Mouse (Mus musculus) left cerebral cortex, postnatal 25 days (tissue): ENCODE measurements around the gene Rassf1. TPM values are rescaled to one million over a fixed set of nuclear protein-coding genes. Genes with fewer than 3 reads are reported as not detected.

Experiments used
- DNase-seq, 2 experiments: peaks; one replicate each; pipeline ENCODE4 v3.0.0; 2022; ENCODE audit warnings: low spot score in 2 of 2, mixed read lengths in 1 of 2
- intact Hi-C: fragments of 180-260 bp; cut with DNase I; formaldehyde crosslinking; loops from one replicate; pipeline ENCODE4 v1.15.1; 2025
- total RNA-seq, 2 experiments: library from RNA; stranded (reverse); gene quantifications; 2 replicates each; pipeline ENCODE4 v1.2.3; 2021

The Rassf1 gene
- total RNA-seq, 2 experiments from 2014 or later, result 14.3 to 17.4 TPM

- intact Hi-C loops, result no loop called here
- DNase-seq, result no peak
Observed at GRCm38 (mm10) chr9:107575579-107576356, 24.4 kb downstream of the Rassf1 start.

- peak in 1 of 2 experiments; percentile 43 for DNase-seq
- intact Hi-C loops, result no loop called here
Observed at GRCm38 (mm10) chr9:107576357-107577107, 25.2 kb downstream of the Rassf1 start, which contains the start of gene Hyal1. Hyal1 (plus strand) TSS chr9:107576927.

GRCm38 (mm10) chr9:107577871-107578270 lies 26.5 kb downstream of the Rassf1 start:
- intact Hi-C loops, result no loop called here
- DNase-seq, result no peak

GRCm38 (mm10) chr9:107578587-107578986 lies 27.2 kb downstream of the Rassf1 start, which contains the start of gene Naa80:
Naa80 (plus strand) TSS chr9:107578887.
- intact Hi-C loops, result no loop called here
- DNase-seq, result no peak

DNA sequence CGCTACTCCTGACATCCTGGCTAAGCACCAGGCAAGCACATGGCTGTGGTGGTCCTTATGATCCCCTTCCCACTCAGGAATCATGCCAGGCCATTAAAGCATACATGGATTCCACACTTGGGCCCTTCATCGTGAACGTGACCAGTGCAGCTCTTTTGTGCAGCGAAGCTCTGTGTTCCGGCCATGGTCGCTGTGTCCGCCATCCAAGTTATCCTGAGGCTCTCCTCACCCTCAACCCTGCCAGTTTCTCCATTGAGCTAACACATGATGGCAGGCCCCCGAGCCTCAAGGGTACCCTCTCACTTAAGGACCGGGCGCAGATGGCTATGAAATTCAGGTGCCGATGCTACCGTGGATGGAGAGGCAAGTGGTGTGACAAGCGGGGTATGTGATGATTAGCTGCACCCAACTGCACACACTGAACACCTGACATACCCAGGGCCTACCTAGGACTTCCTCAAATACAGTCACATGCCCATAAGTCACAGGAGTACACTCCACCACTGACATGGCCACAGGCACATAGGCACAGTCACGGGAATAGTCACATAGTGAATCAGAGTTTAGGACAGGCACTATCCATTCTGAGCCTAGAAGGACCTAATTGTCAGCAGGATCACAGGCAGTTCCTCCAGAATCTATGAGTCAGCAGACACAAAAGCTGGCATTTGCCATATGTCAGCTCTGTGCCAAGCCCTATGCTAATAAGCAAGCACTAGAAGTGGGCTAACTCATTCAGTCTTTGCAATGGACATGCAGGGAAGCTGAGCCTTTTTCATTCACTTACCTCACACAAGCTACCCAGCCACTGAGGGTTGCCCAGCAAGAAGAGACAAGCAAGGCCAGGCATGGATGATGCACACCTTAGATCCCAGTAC lies 27.9 kb downstream of the Rassf1 start:
- no peak for DNase-seq
- intact Hi-C loops, result no loop called here

- peak; percentile 89 to 96 for DNase-seq
- intact Hi-C loops, result no loop called here
Observed at GRCm38 (mm10) chr9:107580501-107581317, 29.4 kb downstream of the Rassf1 start, which contains the start of gene Hyal3. Hyal3 (plus strand) TSS chr9:107580818.

DNA sequence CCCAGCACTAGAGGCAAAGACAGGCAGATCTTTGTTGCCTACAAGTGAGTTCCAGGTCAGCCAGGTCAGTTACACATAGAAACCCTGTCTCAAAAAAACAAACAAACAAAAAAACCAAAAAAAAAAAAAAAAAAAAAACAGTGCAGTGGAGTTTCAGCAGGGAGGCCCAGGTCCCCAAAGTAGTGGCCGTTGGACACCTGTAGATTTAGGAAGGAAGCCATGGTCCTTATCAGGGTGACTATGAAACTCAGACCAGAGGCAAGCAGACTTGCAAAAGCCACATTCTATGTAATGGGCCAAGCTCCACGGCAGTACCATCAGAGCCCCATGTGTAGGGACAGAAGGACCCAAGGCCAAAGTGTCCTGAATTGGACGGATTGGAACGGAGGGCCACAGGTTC lies 30.2 kb downstream of the Rassf1 start:
- DNase-seq, result no peak
- intact Hi-C loops, result no loop called here

DNA sequence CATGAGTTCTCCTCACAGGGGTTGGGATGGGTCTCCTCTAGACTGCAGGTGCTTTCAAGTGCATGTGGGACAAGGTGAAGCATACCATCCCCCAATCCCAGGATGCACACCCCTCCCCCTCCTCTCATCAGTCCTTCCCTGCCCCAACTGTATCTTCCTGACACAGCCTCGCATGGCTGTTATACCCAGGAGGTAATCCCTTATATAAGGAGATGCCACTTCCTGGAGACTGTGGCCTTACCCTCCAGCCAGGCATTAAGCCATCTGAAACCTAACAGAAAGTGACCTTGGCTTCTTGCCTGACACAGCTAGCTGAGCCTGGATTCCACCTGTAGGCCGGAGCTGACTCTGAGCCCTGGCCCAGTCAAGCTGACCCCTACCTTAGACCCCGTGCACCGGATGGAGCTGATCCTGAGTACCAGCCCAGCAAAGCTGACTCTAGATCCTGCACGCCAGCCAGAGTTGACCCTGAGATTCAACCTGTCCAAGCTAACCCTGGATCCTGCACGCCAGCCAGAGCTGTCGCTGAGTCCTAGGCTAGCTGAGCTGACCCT lies 31.2 kb downstream of the Rassf1 start:
- DNase-seq, result no peak
- intact Hi-C loops, result no loop called here

- intact Hi-C loops, result no loop called here
- no peak for DNase-seq
Observed at GRCm38 (mm10) chr9:107583174-107583573, 31.8 kb downstream of the Rassf1 start.

DNA sequence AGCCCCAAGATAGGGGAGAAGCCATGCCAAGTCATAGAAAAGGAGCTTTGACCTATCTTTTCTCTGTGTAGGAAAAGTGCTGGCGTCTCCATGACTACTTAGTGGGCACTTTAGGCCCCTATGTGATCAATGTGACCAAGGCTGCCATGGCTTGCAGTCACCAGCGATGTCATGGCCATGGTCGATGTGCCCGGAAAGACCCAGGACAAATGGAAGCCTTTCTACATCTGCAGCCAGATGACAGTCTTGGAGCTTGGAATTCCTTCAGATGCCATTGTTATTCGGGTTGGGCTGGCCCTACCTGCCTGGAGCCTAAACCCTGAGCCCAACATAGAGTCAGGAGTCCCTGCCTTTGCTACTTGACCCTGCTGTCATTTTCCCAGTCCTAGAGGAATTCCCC lies 35.1 kb downstream of the Rassf1 start:
- intact Hi-C loops, result no loop called here
- no peak for DNase-seq

DNA sequence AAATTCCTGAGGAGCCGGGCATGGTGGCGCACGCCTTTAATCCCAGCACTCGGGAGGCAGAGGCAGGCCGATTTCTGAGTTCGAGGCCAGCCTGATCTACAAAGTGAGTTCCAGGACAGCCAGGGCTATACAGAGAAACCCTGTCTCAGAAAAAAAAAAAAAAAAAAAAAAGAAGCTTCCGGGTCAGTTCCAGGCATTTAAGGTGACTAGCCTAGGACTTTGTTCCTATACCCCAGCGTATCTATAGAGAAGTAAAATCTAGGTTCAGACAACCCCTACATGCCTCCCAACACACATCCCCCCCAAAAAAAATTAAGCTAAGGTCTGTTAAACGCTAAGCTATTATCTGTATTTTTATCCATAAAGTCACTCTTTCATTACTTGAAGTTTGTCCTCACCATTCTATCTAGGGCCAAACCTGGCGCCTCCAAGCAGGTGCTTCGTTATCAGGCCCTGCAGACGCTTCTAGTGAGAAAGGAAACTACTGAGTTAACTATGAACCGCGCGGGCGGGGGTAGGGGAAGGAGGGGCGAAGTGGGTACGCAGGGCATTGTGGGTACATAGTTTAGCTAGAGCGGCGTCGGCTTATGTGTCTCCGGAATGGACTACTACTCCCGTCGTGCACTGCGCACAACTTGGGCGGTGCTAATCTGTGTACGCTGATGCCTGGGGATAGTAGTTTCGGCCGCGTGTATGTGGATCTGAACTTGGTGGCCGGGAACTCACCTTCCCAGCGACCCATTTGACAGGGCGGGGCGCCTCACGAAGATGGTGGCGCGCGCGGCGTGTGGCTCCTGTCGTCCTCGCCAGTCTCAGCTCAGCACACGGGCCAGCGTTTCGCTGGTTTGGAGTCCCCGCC lies 35.8 kb downstream of the Rassf1 start, which contains the start of gene Ifrd2:
Ifrd2 (plus strand) TSS at position 669 of the 859 bp plus-strand sequence.
- intact Hi-C loops, result no loop called here
- DNase-seq, result peak; percentile 97 to 100

GRCm38 (mm10) chr9:107587833-107588639 lies 36.7 kb downstream of the Rassf1 start:
- intact Hi-C loops, result no loop called here
- peak in 1 of 2 experiments; percentile 48 for DNase-seq

DNA sequence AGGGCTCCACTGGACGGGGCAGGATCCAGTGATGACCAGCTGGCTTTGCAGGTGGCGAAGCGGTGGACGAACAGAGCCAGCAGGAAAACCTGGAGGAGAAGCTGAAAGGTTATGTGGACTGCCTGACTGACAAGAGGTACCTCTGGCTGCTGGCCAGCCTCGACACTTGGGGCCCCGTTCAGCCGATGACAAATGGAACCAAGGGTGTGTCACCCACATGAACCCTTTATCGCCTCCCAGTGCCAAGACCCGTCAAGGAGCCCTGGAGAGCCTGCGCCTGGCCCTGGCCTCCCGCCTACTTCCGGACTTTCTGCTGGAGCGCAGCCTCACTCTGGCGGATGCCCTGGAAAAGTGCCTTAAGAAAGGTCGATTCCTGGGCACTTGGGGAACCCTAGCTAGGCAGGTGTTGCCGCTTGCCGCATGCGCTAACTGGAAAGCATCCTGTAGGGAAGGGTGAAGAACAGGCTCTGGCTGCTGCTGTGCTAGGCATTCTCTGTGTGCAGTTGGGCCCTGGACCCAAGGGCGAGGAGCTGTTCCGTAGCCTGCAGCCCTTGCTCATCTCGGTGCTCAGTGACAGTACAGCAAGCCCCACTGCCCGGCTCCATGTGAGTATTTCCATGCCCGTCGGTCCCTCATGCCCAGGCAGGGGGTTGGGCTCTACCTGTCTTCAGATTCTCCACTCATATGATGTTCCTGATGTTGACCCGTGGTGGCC lies 38.9 kb downstream of the Rassf1 start:
- no peak for DNase-seq
- intact Hi-C loops, result no loop called here

GRCm38 (mm10) chr9:107590773-107591060 lies 39.4 kb downstream of the Rassf1 start:
- intact Hi-C loops, result no loop called here
- no peak for DNase-seq

GRCm38 (mm10) chr9:107593101-107593976 lies 42.0 kb downstream of the Rassf1 start:
- DNase-seq, result no peak
- intact Hi-C loops, result no loop called here
